Mouse (Mus musculus) neural tube, embryonic 12.5 days (tissue): ENCODE results near the gene Usp48. TPM values are rescaled to one million over a fixed set of nuclear protein-coding genes. Genes with fewer than 3 reads are reported as not detected.

ENCODE experiments used
- ATAC-seq: fragments of 200-750 bp; cut with Nextera tagmentation; 2 replicates; pipeline ENCODE4 v1.8.0; 2017; ENCODE audit warnings: low read depth, mild to moderate bottlenecking, moderate TSS enrichment, moderate library complexity; ENCODE audit not compliant: low FRiP score
- H3K27ac ChIP-seq: fragments of 300-500 bp; sonication (generic); 2 replicates; pipeline ENCODE4 v1.5.1; 2016
- H3K27me3 ChIP-seq: fragments of 300-500 bp; sonication (generic); replicated peaks from 2 replicates; pipeline ENCODE4 v1.6.1; 2016; ENCODE audit warnings: mild to moderate bottlenecking
- H3K36me3 ChIP-seq: fragments of 300-500 bp; sonication (generic); 2 replicates; pipeline ENCODE4 v1.6.1; 2016; ENCODE audit warnings: mild to moderate bottlenecking
- H3K4me1 ChIP-seq: fragments of 300-500 bp; sonication (generic); 2 replicates; pipeline ENCODE4 v1.6.1; 2016
- H3K4me2 ChIP-seq: fragments of 300-500 bp; sonication (generic); replicated peaks from 2 replicates; pipeline ENCODE4 v1.6.1; 2016; ENCODE audit warnings: mild to moderate bottlenecking
- H3K4me3 ChIP-seq: fragments of 300-500 bp; sonication (generic); 2 replicates; pipeline ENCODE4 v1.5.1; 2016
- H3K9ac ChIP-seq: fragments of 300-500 bp; sonication (generic); 2 replicates; pipeline ENCODE4 v1.6.1; 2016; ENCODE audit warnings: mild to moderate bottlenecking
- H3K9me3 ChIP-seq: fragments of 300-500 bp; sonication (generic); 2 replicates; pipeline ENCODE4 v1.6.1; 2016; ENCODE audit warnings: mild to moderate bottlenecking
- WGBS: fragments of 180-500 bp; shearing (Covaris S2); methylation state at CpG from one replicate; pipeline ENCODE4 v1.1.7; 2016; 5-methylcytosine and 5-hydroxymethylcytosine counted together
- polyA plus RNA-seq: library from polyadenylated mRNA; unstranded; fragments of >200 nt; fragmentation: Nextera tagmentation; extraction: Ambion mirVana; gene quantifications from 2 replicates; pipeline ENCODE4 v1.2.1, GENCODE M21; 2016

Usp48 gene
- polyA plus RNA-seq, 1 experiment from 2014 or later, result 79.0 TPM

DNA sequence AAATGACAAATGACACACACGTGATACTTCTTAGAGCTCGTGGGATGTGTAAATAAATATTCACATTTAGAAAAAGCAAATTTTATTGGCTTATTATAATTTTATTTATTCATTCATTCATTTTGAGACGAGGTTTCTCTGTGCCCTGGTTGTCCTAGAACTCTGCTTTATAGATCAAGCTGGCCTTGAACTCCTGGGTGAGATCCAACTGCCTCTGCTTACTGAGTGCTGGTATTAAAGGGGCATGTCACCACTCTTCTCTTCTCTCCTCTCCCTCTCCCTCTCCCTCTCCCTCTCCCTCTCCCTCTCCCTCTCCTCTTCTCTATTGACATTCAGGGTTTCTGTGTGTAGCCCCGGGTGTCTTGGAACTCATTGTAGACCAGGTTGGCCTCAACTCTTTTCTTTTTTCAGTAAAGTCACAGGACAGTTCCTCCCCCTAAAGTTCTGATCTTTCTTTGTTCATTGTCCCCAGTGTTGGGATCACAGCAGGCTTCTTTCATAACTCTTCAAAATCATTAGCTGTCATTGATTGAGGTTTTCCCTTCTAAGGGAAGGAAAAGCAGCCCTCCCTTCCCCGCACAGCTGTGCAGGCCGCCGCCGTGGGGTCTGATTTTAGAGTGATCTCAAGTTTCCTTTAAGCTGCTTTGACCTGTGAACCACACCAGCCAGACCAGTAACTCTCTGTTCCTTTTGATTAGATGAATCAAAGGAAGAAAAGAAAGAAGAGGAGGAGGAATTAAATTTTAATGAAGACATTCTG lies 34.1 kb downstream of the Usp48 start:
- H3K9me3 ChIP-seq, result no peaks in the 10 kb centered on the region
- H3K36me3 ChIP-seq, result peaks cover 81% of the 10 kb centered on the region
- H3K4me1 ChIP-seq, result no peaks in the 10 kb centered on the region
- no peak overlapping the region for H3K9ac ChIP-seq
- ATAC-seq, result no peak
- no peak overlapping the region for H3K27ac ChIP-seq
- H3K4me3 ChIP-seq, result no peak overlapping the region
- H3K27me3 ChIP-seq, result no peaks in the 10 kb centered on the region
- no peak overlapping the region for H3K4me2 ChIP-seq
- 69% methylated on average over 8 of the region's 8 CpGs for WGBS

DNA sequence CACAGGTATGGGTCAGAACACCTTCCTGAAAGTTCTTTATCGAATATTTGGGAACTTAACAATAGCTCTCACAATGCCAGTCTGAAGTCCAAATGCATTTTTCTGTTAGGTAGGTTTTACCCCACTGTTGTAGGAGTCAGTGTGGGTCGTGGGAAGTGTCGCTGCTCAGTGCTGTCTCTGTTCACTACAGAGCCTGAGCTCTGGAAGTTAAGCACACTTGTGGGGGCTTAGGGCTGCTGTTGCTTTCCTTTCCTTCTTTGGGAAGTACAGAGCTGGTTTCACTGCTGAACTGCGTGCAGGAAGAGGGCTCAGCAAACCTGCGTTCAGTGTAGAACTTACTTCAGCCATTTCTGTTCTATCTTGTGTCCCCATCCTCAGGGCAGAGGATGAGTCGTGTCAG lies 34.8 kb downstream of the Usp48 start:
- H3K4me2 ChIP-seq, result no peak overlapping the region

DNA sequence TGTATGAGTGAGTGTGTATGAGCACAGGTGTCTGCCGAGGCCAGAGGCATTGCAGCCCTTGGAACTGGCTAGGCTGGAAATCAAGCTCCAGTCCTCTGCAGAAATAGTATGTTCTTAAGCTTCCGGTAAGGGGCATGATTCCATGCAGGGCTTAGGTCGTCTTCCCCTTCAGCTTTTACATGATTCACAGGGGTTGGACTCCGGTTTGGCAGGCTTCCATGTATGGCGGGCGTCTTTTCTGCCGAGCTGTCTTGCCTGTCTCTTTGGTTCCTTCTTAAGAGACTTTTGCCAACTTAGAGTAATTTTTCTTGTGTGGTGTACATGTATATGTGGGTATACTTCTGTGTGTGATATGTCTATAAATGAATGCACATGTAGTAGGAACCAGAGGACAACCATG lies 35.8 kb downstream of the Usp48 start:
- Histone ChIP-seq H3K36me3 (peaks cover 79% of the 10 kb centered on the region), H3K4me1 (no peaks in the 10 kb centered on the region), H3K4me3 (no peak overlapping the region), H3K27me3 (no peaks in the 10 kb centered on the region), H3K9me3 (no peaks in the 10 kb centered on the region), H3K4me2 (no peak overlapping the region), H3K9ac (no peak overlapping the region), H3K27ac (no peak overlapping the region)
- WGBS, result 97% methylated on average over 7 of the region's 7 CpGs
- ATAC-seq, result no peak

More for the DNA sequence above, 34.8 kb downstream of the Usp48 start:
- peaks cover 81% of the 10 kb centered on the region for H3K36me3 ChIP-seq
- H3K4me3 ChIP-seq, result no peak overlapping the region
- H3K27me3 ChIP-seq, result no peaks in the 10 kb centered on the region
- 92% methylated on average over 6 of the region's 6 CpGs for WGBS
- no peak overlapping the region for H3K27ac ChIP-seq
- no peak overlapping the region for H3K9ac ChIP-seq
- no peaks in the 10 kb centered on the region for H3K4me1 ChIP-seq
- H3K9me3 ChIP-seq, result no peaks in the 10 kb centered on the region
- ATAC-seq, result no peak

DNA sequence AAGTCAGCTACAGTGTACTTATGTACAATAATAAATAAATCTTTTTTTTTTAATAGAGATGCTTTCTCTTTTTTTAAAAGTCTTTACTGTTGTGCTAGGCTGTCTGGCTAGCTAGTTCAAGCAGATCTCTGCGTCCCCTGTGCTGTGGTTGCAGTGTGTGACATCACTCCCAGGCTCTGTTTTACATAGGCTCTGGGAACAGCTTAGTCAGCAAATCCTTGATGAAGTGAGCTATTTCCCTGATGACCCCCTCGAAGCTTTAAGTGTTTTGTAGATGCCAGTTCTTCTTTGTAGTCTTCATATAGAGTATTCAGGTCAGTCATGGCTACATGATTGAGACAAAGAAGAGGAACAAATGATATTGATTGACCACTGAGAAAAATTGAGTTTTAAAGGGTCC lies 36.6 kb downstream of the Usp48 start:
- H3K27me3 ChIP-seq, result no peaks in the 10 kb centered on the region
- H3K27ac ChIP-seq, result no peak overlapping the region
- H3K4me2 ChIP-seq, result no peak overlapping the region
- H3K36me3 ChIP-seq, result peaks cover 79% of the 10 kb centered on the region
- no peaks in the 10 kb centered on the region for H3K4me1 ChIP-seq
- 84% methylated on average over 2 of the region's 2 CpGs for WGBS
- H3K4me3 ChIP-seq, result no peak overlapping the region
- H3K9ac ChIP-seq, result no peak overlapping the region
- H3K9me3 ChIP-seq, result no peaks in the 10 kb centered on the region
- ATAC-seq, result no peak

DNA sequence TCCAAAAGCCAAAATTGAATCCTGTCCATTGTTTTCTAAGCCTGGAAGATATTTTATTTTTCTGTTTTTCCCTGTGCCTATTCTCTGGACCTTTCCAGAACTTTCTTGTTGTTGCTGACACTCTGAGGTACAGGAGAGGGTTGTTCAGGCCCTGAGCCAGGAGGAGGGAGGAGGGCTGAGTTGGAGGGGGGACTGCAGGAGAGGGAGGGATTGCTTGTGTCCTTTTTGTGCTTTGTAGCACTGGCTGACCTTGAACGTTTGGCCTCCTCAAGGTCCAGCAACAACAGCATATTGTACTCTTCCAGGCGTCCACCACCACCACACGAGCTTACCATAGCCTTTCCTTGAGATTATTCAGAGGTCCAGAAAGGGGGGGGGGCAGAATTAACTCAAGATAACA lies 38.0 kb downstream of the Usp48 start:
- ATAC-seq, result no peak
- Histone ChIP-seq H3K36me3 (peaks cover 87% of the 10 kb centered on the region), H3K4me3 (no peak overlapping the region), H3K9me3 (no peaks in the 10 kb centered on the region), H3K9ac (no peak overlapping the region), H3K27ac (no peak overlapping the region), H3K27me3 (no peaks in the 10 kb centered on the region), H3K4me2 (no peak overlapping the region), H3K4me1 (no peaks in the 10 kb centered on the region)
- WGBS, result 69% methylated on average over 3 of the region's 3 CpGs

DNA sequence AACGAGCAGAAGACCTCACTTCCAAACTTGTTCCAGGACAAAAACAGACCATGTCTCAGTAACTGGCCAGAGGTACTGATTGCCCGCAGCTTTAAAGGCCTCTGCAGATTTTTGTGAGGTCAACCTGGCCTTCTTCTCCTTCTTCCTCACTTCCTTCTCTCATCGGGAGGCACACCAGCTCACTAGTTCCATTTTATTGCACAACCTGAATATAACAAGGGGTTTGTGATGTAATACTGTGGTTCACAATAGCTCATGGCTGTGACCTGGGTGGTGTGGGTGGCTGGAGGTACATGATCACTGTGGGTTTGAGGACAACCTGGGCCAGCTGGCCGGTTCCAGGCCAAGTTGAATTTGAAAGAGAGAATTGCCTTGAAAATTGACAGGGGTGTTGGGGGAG lies 39.8 kb downstream of the Usp48 start:
- peaks cover 91% of the 10 kb centered on the region for H3K36me3 ChIP-seq
- H3K27ac ChIP-seq, result no peak overlapping the region
- WGBS, result 92% methylated on average over 4 of the region's 4 CpGs

DNA sequence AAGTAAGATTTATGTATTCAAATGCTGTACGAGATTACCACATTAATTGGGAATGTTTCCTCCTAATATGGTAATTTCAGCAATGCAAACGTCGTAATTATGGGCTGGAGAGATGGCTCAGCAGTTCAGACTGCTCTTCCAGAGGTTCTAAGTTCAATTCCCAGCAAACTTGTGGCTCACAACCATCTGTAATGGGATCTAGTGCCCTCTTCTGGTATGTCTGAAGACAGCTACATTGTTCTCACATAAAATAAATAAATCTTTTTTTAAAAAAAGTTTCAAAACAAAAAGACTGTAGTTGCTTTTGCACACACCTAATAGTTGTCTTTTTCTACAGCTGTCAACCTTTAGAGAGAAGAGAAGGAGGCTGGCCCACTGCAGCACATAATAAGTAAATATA lies 43.0 kb downstream of the Usp48 start:
- H3K36me3 ChIP-seq, result peaks cover 97% of the 10 kb centered on the region
- no peaks in the 10 kb centered on the region for H3K9me3 ChIP-seq
- WGBS, result 93% methylated on average over 3 of the region's 3 CpGs
- no peak for ATAC-seq
- no peak overlapping the region for H3K27ac ChIP-seq
- H3K27me3 ChIP-seq, result no peaks in the 10 kb centered on the region
- H3K9ac ChIP-seq, result no peak overlapping the region
- H3K4me1 ChIP-seq, result no peaks in the 10 kb centered on the region
- H3K4me3 ChIP-seq, result no peak overlapping the region
- H3K4me2 ChIP-seq, result no peak overlapping the region

More for the DNA sequence above, 39.8 kb downstream of the Usp48 start:
- Histone ChIP-seq H3K4me1 (no peaks in the 10 kb centered on the region), H3K9ac (no peak overlapping the region), H3K9me3 (no peaks in the 10 kb centered on the region), H3K4me2 (no peak overlapping the region), H3K4me3 (no peak overlapping the region), H3K27me3 (no peaks in the 10 kb centered on the region)
- ATAC-seq, result no peak

DNA sequence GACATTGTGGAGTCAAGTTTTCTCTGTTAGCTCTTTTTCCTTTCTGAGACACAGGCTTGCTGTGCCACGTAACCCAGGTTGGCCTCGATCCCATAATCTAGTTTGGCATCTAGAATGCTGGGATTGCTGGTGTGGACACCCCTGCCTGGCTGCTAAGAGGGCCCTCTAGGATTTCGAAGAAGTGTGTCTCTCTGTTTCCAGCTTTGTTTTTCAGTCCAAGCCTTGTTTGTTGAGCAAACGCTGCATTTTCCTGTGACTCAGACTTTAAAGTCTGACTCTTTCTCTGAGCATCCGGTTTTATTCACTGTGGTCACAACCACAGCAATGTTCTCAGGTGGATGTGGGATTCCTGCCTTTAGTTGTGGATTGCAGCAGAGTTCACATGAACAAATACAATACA lies 48.0 kb downstream of the Usp48 start:
- no peaks in the 10 kb centered on the region for H3K27me3 ChIP-seq
- 85% methylated on average over 5 of the region's 5 CpGs for WGBS
- no peak overlapping the region for H3K4me2 ChIP-seq
- no peak overlapping the region for H3K4me3 ChIP-seq
- no peaks in the 10 kb centered on the region for H3K9me3 ChIP-seq
- peaks cover 85% of the 10 kb centered on the region for H3K36me3 ChIP-seq
- no peak for ATAC-seq
- no peak overlapping the region for H3K27ac ChIP-seq
- no peaks in the 10 kb centered on the region for H3K4me1 ChIP-seq
- H3K9ac ChIP-seq, result no peak overlapping the region

DNA sequence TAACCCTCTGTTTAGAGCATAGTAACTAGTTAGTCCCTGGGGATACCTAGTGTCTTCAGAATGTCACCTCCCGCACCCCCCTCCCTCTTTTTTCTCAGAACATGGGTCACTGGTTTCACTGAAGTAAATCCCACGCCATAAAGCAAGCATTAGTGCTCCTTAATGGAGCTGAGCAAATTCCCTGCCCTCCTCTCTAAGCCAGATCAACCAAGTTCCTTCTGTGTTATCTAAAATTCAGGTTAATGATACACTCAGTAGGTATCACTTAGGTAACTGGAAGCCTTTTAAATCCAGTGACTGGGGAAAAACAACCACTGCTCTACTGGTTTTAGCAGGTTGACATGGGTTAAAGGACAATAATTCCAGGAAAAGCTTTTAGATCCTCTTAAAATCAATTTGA lies 48.5 kb downstream of the Usp48 start:
- H3K36me3 ChIP-seq, result peaks cover 85% of the 10 kb centered on the region
- H3K9me3 ChIP-seq, result no peaks in the 10 kb centered on the region
- H3K9ac ChIP-seq, result no peak overlapping the region
- H3K27me3 ChIP-seq, result no peaks in the 10 kb centered on the region
- WGBS, result 59% methylated on average over 2 of the region's 2 CpGs
- H3K4me2 ChIP-seq, result no peak overlapping the region
- no peak for ATAC-seq
- no peak overlapping the region for H3K27ac ChIP-seq
- no peak overlapping the region for H3K4me3 ChIP-seq
- no peaks in the 10 kb centered on the region for H3K4me1 ChIP-seq

DNA sequence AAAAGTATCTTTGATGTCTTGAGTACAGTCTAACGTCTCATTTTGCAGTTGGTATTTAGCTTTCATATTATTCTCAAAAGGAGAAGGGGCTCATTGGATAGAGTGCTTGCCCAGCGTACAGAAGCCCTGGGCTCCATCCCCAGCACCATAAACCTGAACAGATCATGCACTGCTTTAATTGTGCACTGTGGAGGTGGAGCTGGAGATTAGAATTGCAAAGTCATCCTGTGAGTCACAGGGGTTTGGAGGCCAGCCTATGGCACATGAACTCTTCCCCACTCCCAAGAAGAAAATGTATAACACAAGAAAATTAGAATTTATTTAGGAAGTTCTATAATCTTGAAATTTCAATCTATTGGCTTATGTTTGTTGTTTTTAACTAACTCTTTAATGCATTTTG lies 49.9 kb downstream of the Usp48 start:
- H3K4me1 ChIP-seq, result no peaks in the 10 kb centered on the region
- 90% methylated on average over 2 of the region's 2 CpGs for WGBS
- no peak overlapping the region for H3K9ac ChIP-seq
- H3K9me3 ChIP-seq, result no peaks in the 10 kb centered on the region
- no peak overlapping the region for H3K4me2 ChIP-seq
- ATAC-seq, result no peak
- H3K27ac ChIP-seq, result no peak overlapping the region
- no peaks in the 10 kb centered on the region for H3K27me3 ChIP-seq
- H3K36me3 ChIP-seq, result peaks cover 83% of the 10 kb centered on the region
- no peak overlapping the region for H3K4me3 ChIP-seq

DNA sequence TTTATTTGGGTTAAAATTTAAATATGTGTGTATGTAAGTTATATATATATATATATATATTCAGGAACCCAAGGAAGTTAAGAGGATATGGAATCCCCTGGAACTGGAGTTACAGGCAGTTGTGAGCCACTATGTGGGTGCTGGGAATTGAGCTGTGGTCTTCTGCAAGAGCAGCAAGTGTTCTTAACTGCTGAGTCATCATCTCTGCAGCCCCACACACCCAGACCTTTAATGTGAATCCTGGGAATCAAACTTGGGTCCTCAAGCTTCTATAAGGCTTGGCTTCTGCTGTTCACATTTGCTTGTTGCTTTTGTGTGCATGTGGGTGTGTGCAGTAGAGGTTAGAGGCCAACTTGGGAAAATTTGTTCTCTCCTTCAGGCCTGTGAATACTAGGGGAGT lies 52.7 kb downstream of the Usp48 start:
- Histone ChIP-seq H3K27me3 (no peaks in the 10 kb centered on the region), H3K9me3 (no peaks in the 10 kb centered on the region), H3K4me3 (no peak overlapping the region), H3K9ac (no peak overlapping the region), H3K27ac (no peak overlapping the region), H3K36me3 (peaks cover 84% of the 10 kb centered on the region), H3K4me2 (no peak overlapping the region), H3K4me1 (no peaks in the 10 kb centered on the region)
- no peak for ATAC-seq

DNA sequence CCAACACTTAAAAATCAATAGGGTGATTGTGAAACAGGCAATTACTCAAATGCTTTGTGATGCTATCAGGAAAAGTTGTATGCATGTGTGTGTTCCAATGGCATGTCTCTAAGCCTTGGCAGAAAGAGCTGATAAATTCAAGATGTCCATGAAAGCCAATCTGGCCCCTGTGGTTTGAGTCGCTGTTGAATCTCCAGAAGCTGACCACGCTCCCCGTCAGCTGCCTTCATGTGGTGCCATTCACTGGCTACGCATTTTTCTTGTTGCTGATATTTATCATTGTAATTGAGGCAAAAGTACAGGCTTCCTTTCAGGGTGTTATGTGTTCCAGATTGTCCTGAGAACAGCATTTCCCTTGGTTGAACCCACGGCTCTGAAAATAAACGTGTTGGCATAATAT lies 54.1 kb downstream of the Usp48 start:
- Histone ChIP-seq H3K4me3 (no peak overlapping the region), H3K9me3 (no peaks in the 10 kb centered on the region), H3K27ac (no peak overlapping the region), H3K4me2 (no peak overlapping the region), H3K36me3 (peaks cover 91% of the 10 kb centered on the region), H3K9ac (no peak overlapping the region), H3K27me3 (no peaks in the 10 kb centered on the region), H3K4me1 (no peaks in the 10 kb centered on the region)
- WGBS, result 78% methylated on average over 6 of the region's 6 CpGs
- ATAC-seq, result no peak

DNA sequence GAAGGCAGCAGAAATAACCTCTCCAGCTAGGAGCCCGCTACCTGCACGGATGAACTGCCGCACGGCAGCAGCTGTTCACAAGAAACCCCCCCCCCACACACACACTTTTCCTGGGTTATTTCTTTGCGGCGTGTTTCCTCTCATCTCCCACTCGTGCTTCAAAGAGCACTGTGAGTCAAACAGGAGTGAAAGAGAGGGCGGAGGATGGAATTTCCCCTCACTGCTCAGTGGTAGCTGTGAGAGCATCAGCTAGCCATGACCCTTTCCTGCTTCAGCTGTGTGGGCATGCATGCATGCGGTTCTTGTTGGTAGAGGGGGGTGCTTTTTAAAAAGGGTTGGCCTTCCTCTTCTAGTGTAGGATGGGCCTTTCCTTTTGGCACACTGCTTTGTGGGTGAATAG lies 54.7 kb downstream of the Usp48 start:
- H3K9ac ChIP-seq, result no peak overlapping the region
- no peaks in the 10 kb centered on the region for H3K9me3 ChIP-seq
- H3K27me3 ChIP-seq, result no peaks in the 10 kb centered on the region
- 91% methylated on average over 9 of the region's 9 CpGs for WGBS
- H3K4me1 ChIP-seq, result no peaks in the 10 kb centered on the region
- H3K36me3 ChIP-seq, result peaks cover 92% of the 10 kb centered on the region
- H3K4me3 ChIP-seq, result no peak overlapping the region
- H3K27ac ChIP-seq, result no peak overlapping the region
- H3K4me2 ChIP-seq, result no peak overlapping the region
- no peak for ATAC-seq
